Mouse (Mus musculus) ES-Bruce4 (cell line): Measurements from ENCODE around the gene Prom1. TPM values are rescaled to one million over a fixed set of nuclear protein-coding genes. Genes with fewer than 3 reads are reported as not detected.
"Not testable (repeated sequence)": the region's sequence is repeated elsewhere in the genome, so short reads cannot be mapped to it uniquely, and the experiment has no call there.

Experiments used
- H3K27ac ChIP-seq: 2 replicates; pipeline ENCODE4 v1.5.1; 2012; ENCODE audit warnings: low read length, inconsistent platforms; ENCODE audit not compliant: insufficient read depth
- H3K27me3 ChIP-seq: 2 replicates; pipeline ENCODE4 v1.6.1; 2012; ENCODE audit warnings: mild to moderate bottlenecking, low read length, inconsistent platforms; ENCODE audit not compliant: control insufficient read depth, poor library complexity, insufficient read depth, severe bottlenecking
- H3K36me3 ChIP-seq: 2 replicates; pipeline ENCODE4 v1.6.1; 2012; ENCODE audit warnings: inconsistent platforms, mild to moderate bottlenecking, low read length, moderate library complexity; ENCODE audit not compliant: control insufficient read depth, poor library complexity, insufficient read depth, severe bottlenecking
- H3K4me1 ChIP-seq: one replicate; pipeline ENCODE4 v1.8.1; 2011; ENCODE audit warnings: low read length; ENCODE audit not compliant: control insufficient read depth, insufficient read depth
- H3K4me3 ChIP-seq: 2 replicates; pipeline ENCODE4 v1.5.1; 2011; ENCODE audit warnings: low read depth, mild to moderate bottlenecking, low read length
- H3K9ac ChIP-seq: 2 replicates; pipeline ENCODE4 v1.6.1; 2012; ENCODE audit warnings: low read depth, mild to moderate bottlenecking, inconsistent platforms; ENCODE audit not compliant: poor library complexity, severe bottlenecking
- H3K9me3 ChIP-seq: replicated peaks from 2 replicates; pipeline ENCODE4 v1.6.1; 2012; ENCODE audit warnings: mild to moderate bottlenecking, low read length, inconsistent platforms; ENCODE audit not compliant: control insufficient read depth, poor library complexity, insufficient read depth, severe bottlenecking
- CTCF ChIP-seq: IDR thresholded peaks from one replicate; pipeline ENCODE4 v1.8.1; 2011; ENCODE audit warnings: low read depth, low read length
- EP300 ChIP-seq: IDR thresholded peaks from 2 replicates; pipeline ENCODE4 v1.6.1; 2011; ENCODE audit warnings: low read depth, low read length; ENCODE audit not compliant: insufficient read depth
- POLR2A ChIP-seq: IDR thresholded peaks from one replicate; pipeline ENCODE4 v1.8.1; 2011; ENCODE audit warnings: low read length; ENCODE audit not compliant: insufficient read depth
- polyA plus RNA-seq: library from polyadenylated mRNA; stranded (reverse); fragments of >200 nt; gene quantifications from 2 replicates; pipeline ENCODE4 v1.2.4, GENCODE M21; 2011; ENCODE audit warnings: low read depth; ENCODE audit not compliant: missing spikeins, insufficient read depth, insufficient read length

Gene Prom1
- 33.6 and 44.5 TPM in 2 replicates for polyA plus RNA-seq

DNA sequence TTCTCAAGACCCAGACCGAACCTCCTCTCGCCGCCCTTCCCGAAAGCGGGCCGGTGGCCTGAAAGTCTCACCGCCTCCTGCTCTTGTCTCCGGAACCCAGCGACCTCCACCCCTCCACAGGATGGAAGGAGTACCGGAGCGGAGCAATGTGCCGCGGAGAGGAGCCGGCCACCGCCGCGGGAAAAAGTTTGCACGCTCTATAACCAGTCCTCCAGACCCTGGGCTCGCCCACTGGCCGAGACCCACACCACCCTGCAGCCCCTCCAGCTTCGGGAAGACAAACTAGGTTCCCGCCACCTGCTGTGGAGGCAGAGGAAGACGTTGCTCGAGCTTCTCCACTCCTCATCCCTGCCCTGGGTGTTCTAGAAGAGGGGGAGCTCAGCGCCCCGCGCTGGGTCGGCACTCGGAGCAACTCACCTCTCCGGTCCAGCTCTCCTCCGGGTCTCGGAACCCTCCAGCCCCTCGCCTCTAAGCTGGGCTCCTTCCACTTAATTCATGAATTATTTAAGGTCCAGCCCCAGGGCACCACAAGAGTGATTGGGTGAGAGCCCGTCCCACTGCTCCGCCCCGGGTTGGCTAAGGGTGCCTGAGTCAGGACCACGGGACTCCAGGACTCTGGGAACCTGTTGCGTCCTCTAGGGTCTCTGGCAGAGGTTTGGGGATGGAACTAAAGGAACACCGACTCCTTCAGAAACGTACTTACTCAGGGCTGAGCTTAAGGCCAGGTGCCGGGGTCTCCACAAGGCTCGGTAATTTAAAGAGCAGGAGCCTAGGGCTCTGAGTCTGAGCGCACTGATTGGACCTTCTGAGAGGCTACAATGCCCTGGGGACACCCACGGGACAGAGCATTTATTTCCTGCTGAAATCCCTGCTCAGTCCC lies at the start of gene Prom1:
Gene Prom1 (minus strand): TSS at position 802 of the 880 bp plus-strand sequence.
- peak within 1 kb of the TSS; percentile 56 for H3K4me3 ChIP-seq
- peak within 1 kb of the TSS; percentile 61 for H3K9ac ChIP-seq
- H3K36me3 ChIP-seq: no peaks in the 10 kb centered on the region
- peaks cover 3% of the 10 kb centered on the region; the same call in 1 of the 2 replicates for H3K27me3 ChIP-seq
- H3K9me3 ChIP-seq: no peaks in the 10 kb centered on the region
- H3K4me1 ChIP-seq: no peaks in the 10 kb centered on the region
- H3K27ac ChIP-seq: no peak within 1 kb of the TSS
- TF ChIP-seq POLR2A (no peak), CTCF (no peak), EP300 (no peak)

DNA sequence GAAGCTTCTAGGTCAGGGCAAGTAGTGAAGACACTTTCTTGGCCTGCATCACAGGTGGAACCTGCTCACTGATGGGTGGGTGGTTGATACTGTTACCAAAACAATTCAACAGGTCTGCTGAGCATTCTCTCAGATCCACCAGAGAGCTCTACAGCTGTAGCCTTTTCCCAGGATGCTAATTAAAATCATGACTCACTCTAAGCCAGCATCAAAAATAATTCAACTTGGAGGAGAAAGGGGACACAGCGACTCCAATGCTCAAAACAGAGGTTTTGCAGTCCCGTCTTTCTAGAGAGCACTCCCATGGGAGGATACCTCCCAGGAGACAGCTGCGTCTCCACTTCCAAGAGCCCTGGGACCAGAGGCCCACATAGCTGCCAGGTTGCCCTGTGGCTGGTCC lies 45.9 kb upstream of the Prom1 start:
- Histone ChIP-seq H3K36me3 (no peaks in the 10 kb centered on the region), H3K27me3 (no peaks in the 10 kb centered on the region), H3K4me1 (peaks cover 2% of the 10 kb centered on the region), H3K27ac (no peak overlapping the region), H3K4me3 (no peak overlapping the region), H3K9me3 (peaks cover 19% of the 10 kb centered on the region), H3K9ac (no peak overlapping the region)
- no peak for TF ChIP-seq CTCF
- TF ChIP-seq EP300: no peak
- TF ChIP-seq POLR2A: no peak

- Histone ChIP-seq H3K9me3 (peaks cover 14% of the 10 kb centered on the region), H3K27ac (no peak overlapping the region), H3K36me3 (no peaks in the 10 kb centered on the region), H3K9ac (no peak overlapping the region), H3K4me1 (peaks cover 2% of the 10 kb centered on the region), H3K4me3 (no peak overlapping the region), H3K27me3 (no peaks in the 10 kb centered on the region)
- TF ChIP-seq EP300: no peak
- no peak for TF ChIP-seq POLR2A
- no peak for TF ChIP-seq CTCF
These were observed 44.9 kb upstream of the Prom1 start for GRCm38 (mm10) chr5:44146437-44147332.

DNA sequence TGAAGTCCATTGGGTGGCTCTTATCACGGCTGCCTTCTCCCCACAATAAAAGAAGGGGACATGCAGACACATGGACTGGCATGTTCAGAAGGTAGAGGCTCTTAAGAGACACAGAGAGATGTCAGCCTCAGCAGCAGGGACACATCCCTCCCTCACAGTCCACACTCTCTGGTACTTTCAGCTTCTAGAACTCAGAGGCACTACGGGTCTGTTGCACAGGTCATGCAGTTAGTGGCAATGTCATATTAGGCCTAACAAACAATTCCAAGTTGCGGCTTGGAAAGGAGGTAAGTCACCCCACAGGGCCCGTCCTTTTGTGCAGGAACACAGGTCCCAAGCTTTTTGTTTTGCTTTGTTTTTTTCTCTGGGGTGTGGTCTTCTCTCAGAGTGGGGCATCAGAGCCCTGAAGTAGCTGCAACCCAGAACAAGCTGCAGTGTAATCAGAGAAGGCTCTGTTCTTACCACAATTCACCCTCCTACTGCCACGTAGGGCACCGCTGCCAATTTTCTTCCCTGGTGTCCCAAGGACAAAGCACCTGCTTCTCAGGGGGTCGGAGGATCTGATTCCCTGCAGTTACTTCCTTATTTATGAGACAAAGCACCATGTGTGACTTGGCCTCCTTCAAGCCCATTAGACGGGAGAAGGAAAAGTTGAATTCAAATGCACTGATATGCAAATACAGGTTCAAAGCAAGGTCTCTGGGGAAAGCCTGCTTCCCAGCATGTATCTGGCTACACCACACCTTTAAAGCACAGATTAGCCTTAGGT lies 41.8 kb upstream of the Prom1 start:
- H3K9ac ChIP-seq: no peak overlapping the region
- no peak overlapping the region for H3K4me3 ChIP-seq
- no peaks in the 10 kb centered on the region for H3K9me3 ChIP-seq
- H3K27me3 ChIP-seq: no peaks in the 10 kb centered on the region
- peaks cover 2% of the 10 kb centered on the region for H3K4me1 ChIP-seq
- TF ChIP-seq EP300 (0 out of 2 replicates have a peak, but pooled peaks have one; percentile 9), CTCF (no peak), POLR2A (no peak)
- no peak overlapping the region for H3K27ac ChIP-seq
- H3K36me3 ChIP-seq: no peaks in the 10 kb centered on the region

- no peak overlapping the region for H3K9ac ChIP-seq
- no peaks in the 10 kb centered on the region for H3K27me3 ChIP-seq
- no peaks in the 10 kb centered on the region for H3K4me1 ChIP-seq
- H3K4me3 ChIP-seq: no peak overlapping the region
- H3K36me3 ChIP-seq: no peaks in the 10 kb centered on the region
- H3K9me3 ChIP-seq: no peaks in the 10 kb centered on the region; the same call in 1 of the 2 replicates
- TF ChIP-seq CTCF: no peak
- no peak for TF ChIP-seq POLR2A
- no peak for TF ChIP-seq EP300
- H3K27ac ChIP-seq: no peak overlapping the region
These were observed 25.7 kb upstream of the Prom1 start for GRCm38 (mm10) chr5:44127487-44127886.

DNA sequence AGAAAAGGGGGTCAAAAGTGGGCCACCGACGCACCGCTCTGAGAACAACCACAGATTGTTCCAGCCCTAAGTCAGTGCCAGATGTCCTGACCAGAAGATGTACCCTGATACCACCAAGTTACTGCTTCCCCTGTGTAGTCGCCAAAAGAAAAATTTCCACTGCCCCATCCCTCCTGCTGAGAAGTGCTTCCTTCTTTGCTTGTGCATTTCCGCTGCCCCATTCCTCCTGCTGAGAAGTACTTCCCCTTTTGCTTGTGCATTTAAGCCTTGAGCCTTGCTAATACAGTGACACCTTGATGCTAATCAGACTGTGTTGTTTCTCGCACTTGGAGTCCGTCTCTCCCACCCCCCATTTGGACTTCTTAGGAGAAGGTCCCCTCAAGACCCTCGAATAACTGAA lies 24.7 kb upstream of the Prom1 start:
- not testable (repeated sequence) for H3K4me1 ChIP-seq, H3K9me3 ChIP-seq, H3K36me3 ChIP-seq, H3K9ac ChIP-seq, H3K27me3 ChIP-seq, H3K4me3 ChIP-seq, H3K27ac ChIP-seq
